Mouse (Mus musculus) forebrain, embryonic 16.5 days (tissue): ENCODE measurements around the gene Asz1. TPM values are rescaled to one million over a fixed set of nuclear protein-coding genes. Genes with fewer than 3 reads are reported as not detected.

Source experiments
- ATAC-seq: fragments of 200-750 bp; cut with Nextera tagmentation; 2 replicates; pipeline ENCODE4 v1.8.0; 2017; ENCODE audit warnings: mild to moderate bottlenecking, moderate library complexity
- H3K27ac ChIP-seq: fragments of 300-500 bp; sonication (generic); 2 replicates; pipeline ENCODE4 v1.5.1; 2014; ENCODE audit warnings: low read length, control low read depth
- H3K27me3 ChIP-seq: fragments of 300-500 bp; sonication (generic); replicated peaks from 2 replicates; pipeline ENCODE4 v1.6.1; 2014; ENCODE audit warnings: low read length; ENCODE audit not compliant: control insufficient read depth, insufficient read depth
- H3K36me3 ChIP-seq: fragments of 300-500 bp; sonication (generic); 2 replicates; pipeline ENCODE4 v1.6.1; 2014; ENCODE audit not compliant: control insufficient read depth, insufficient read depth
- H3K4me1 ChIP-seq: fragments of 300-500 bp; sonication (generic); replicated peaks from 2 replicates; pipeline ENCODE4 v1.6.1; 2014; ENCODE audit warnings: low read length; ENCODE audit not compliant: control insufficient read depth, insufficient read depth
- H3K4me2 ChIP-seq: fragments of 300-500 bp; sonication (generic); 2 replicates; pipeline ENCODE4 v1.6.1; 2014; ENCODE audit warnings: mild to moderate bottlenecking, low read length, control low read depth
- H3K4me3 ChIP-seq: fragments of 300-500 bp; sonication (generic); replicated peaks from 2 replicates; pipeline ENCODE4 v1.5.1; 2014; ENCODE audit warnings: mild to moderate bottlenecking, low read length, control low read depth
- H3K9ac ChIP-seq: fragments of 300-500 bp; sonication (generic); replicated peaks from 2 replicates; pipeline ENCODE4 v1.6.1; 2014; ENCODE audit warnings: low read depth, low read length, control low read depth
- H3K9me3 ChIP-seq: fragments of 300-500 bp; sonication (generic); 2 replicates; pipeline ENCODE4 v1.6.1; 2016; ENCODE audit warnings: low read length; ENCODE audit not compliant: control insufficient read depth
- WGBS: fragments of 180-500 bp; shearing (Covaris S2); extraction: QIAGEN DNeasy Blood & Tissue Kit; methylation state at CpG from one replicate; pipeline ENCODE4 v1.1.7; 2014; 5-methylcytosine and 5-hydroxymethylcytosine counted together
- polyA plus RNA-seq: library from polyadenylated mRNA; unstranded; fragments of >200 nt; fragmentation: Nextera tagmentation; extraction: Ambion mirVana; gene quantifications from 2 replicates; pipeline ENCODE4 v1.2.1, GENCODE M21; 2015

Gene Asz1
- not detected in 2 replicates for polyA plus RNA-seq

DNA sequence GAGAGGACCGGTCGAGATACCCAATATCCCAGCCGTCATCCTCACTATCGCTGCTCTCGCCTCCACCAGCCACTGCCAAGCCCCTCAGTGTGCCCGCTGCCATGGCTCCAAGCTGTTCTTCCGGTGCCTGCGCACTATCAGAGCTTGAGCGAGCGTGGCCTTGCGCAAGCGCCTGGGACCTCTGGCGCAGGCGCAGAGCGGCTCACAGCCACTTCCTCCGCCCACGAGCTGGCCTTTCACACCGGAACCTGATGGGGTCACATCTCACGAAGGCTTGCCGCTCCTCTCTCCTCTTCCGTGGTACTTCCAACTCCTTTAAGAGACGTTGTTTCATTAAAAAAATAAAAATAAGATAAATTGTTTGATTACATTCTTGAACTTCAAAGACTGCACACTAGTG, at the start of gene Asz1:
Gene Asz1, minus strand, starts transcription at position 128 of the 400 bp plus-strand sequence.
- no peak for ATAC-seq
- no peak within 1 kb of the TSS for H3K9ac ChIP-seq
- H3K9me3 ChIP-seq = no peaks in the 10 kb centered on the region
- H3K27me3 ChIP-seq = no peaks in the 10 kb centered on the region
- WGBS = 94% methylated on average over 22 of the region's 22 CpGs
- no peaks in the 10 kb centered on the region for H3K36me3 ChIP-seq
- H3K27ac ChIP-seq = no peak within 1 kb of the TSS
- H3K4me1 ChIP-seq = no peaks in the 10 kb centered on the region
- H3K4me3 ChIP-seq = no peak within 1 kb of the TSS
- H3K4me2 ChIP-seq = no peak within 1 kb of the TSS

DNA sequence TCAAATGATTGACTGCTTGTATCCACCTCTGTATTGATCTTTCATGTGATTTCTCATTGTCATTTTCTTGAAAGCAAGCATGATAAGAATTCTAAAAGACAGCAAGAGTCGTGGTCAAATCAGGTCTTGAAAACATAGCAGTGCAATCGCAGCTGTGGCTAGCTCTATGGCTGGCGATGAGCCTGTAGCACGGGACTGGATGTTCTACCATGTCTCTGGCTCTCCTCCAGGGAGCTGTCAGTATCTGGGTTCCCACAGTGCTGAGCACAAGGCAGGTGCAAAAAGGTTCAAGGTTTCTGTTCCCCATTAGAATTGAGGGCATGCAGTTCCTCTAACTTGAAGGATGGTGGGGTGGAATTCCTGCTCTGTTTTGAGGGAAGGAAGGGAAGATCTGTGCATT, 44.2 kb upstream of the Asz1 start:
- Histone ChIP-seq H3K27me3 (no peaks in the 10 kb centered on the region), H3K4me2 (no peak overlapping the region), H3K9ac (no peak overlapping the region), H3K4me3 (no peak overlapping the region), H3K27ac (no peak overlapping the region), H3K36me3 (no peaks in the 10 kb centered on the region), H3K9me3 (no peaks in the 10 kb centered on the region), H3K4me1 (no peaks in the 10 kb centered on the region)
- no peak for ATAC-seq
- WGBS = 76% methylated on average over 4 of the region's 4 CpGs

DNA sequence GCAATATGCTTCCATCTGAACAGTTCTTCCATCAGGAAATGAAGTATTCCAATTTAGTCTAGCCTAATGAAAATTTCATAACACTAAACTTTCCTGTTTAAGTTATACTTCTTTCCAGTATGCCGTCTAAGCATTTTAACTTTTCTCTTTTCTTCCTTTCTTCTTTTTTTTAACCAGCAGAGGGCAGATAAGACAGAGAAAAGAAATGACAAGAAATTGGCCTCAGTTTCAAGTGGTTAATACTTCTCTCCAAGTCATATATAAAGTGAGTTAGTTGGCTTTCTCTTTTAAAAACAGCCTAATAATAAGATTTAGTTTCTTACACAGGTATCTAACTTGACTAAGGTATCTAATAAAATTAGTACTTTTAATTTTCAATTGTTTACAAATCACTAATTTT, 26.4 kb upstream of the Asz1 start:
- Histone ChIP-seq H3K9me3 (no peaks in the 10 kb centered on the region), H3K36me3 (no peaks in the 10 kb centered on the region), H3K4me3 (no peak overlapping the region), H3K4me2 (no peak overlapping the region), H3K4me1 (no peaks in the 10 kb centered on the region), H3K27ac (no peak overlapping the region), H3K9ac (no peak overlapping the region), H3K27me3 (no peaks in the 10 kb centered on the region)
- WGBS = 56% methylated on average over 1 of the region's 1 CpGs
- no peak for ATAC-seq

DNA sequence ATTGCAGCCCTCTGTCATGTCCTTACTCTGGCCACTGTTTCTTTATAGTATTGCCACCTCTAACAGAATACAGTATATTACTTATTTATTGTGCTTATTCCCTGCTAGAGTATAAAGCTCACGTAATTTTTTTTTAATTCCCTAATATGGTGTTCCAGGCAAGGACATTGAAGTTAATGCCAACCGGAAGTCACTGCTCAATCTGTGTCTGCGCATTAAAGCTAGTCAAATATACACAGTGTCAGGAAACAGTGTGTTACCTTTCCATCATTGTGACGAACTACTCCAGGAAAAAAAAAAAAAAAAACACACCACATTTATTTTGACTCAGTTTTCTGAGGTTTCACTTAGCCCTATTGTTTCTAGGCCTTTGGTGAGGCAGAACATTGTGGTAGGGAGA, 19.2 kb upstream of the Asz1 start:
- no peak overlapping the region for H3K4me2 ChIP-seq
- H3K9me3 ChIP-seq = no peaks in the 10 kb centered on the region
- no peak for ATAC-seq
- H3K27me3 ChIP-seq = no peaks in the 10 kb centered on the region
- H3K4me3 ChIP-seq = no peak overlapping the region
- no peaks in the 10 kb centered on the region for H3K36me3 ChIP-seq
- H3K4me1 ChIP-seq = no peaks in the 10 kb centered on the region
- no peak overlapping the region for H3K9ac ChIP-seq
- whole genome bisulfite sequencing = 90% methylated on average over 4 of the region's 4 CpGs
- H3K27ac ChIP-seq = no peak overlapping the region

DNA sequence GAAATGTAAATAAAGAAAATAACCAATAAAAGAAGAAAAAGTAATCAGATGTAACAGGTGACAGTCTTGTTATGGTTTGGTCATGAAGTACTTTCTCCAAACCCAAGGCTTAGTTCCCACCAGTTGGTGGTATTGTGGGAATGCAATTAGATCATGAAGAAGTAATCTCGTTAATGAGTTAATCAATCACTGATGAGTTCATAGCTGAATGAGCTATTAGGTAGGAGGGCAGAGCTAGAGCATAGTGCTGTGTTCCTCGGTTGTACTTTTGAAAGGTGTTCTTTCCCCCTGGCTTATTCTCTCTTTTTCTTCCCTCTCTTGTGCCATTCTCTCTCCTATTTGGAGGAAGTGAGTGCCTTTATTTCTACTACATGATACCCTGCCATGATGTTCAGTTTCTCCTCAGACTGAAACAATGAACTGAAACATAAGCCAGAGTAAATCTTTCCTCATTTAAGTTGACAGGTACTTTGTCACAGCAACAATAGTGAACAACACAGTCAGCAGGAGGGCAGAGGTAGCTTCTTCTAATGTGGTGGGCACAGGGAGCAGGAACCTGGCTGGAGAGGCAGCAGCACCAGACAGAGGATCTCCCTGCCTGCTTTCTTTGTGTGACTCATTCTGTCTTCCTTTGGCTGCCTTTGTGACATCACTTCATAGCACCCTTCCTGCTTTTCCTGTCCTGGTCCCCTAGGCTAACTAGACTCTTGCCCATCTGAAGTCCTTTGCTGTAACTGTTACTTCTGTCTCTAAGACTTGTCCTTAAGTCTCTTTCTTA, 18.5 kb upstream of the Asz1 start:
- 38% methylated on average over 2 of the region's 2 CpGs for WGBS
- ATAC-seq = no peak
- Histone ChIP-seq H3K27me3 (no peaks in the 10 kb centered on the region), H3K9me3 (no peaks in the 10 kb centered on the region), H3K4me3 (no peak overlapping the region), H3K36me3 (no peaks in the 10 kb centered on the region), H3K9ac (no peak overlapping the region), H3K27ac (no peak overlapping the region), H3K4me2 (no peak overlapping the region), H3K4me1 (no peaks in the 10 kb centered on the region)

DNA sequence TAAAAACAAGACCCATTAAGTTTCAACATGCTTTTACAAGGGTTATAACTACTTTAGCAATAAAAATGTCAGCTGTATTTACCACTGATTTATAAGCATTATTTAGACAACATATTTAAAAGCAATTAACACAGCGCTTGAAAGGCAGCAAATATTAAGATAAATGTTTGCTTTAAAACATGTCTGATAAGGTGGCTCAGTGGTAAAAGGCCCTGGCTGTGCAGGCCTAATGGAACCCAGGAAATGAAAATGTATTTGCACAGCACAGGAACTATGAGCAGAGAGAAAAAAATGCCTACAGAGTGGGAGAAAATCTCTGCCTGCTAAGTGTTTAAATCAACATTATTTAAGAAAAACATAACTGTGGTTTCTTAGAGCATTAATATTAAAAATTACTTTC, 12.0 kb downstream of the Asz1 start:
- Histone ChIP-seq H3K27ac (no peak overlapping the region), H3K9me3 (no peaks in the 10 kb centered on the region), H3K27me3 (no peaks in the 10 kb centered on the region), H3K36me3 (no peaks in the 10 kb centered on the region), H3K4me3 (no peak overlapping the region), H3K4me1 (no peaks in the 10 kb centered on the region), H3K9ac (no peak overlapping the region), H3K4me2 (no peak overlapping the region)
- ATAC-seq = no peak
- 90% methylated on average over 1 of the region's 1 CpGs for WGBS

DNA sequence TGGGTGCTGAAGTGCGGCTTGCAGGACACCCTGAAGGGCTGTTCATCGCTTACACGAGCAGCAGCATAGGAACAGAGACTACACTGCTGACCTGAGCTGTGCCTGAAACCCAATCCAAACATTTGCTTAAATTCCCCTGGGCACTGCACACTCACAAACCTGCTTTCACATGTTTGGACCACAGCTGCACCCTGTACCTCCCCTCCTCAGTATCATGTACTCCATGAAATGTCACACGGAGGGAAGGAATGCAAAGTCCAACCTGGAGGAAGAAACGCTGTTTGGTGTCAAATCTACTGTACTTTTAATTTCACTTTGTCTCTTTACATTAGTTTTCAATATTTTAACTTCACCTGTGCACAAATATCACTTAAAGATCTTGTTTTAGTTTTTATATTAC, 19.8 kb downstream of the Asz1 start:
- H3K4me1 ChIP-seq = no peaks in the 10 kb centered on the region
- H3K27ac ChIP-seq = no peak overlapping the region
- 83% methylated on average over 5 of the region's 5 CpGs for WGBS
- no peak for ATAC-seq
- no peaks in the 10 kb centered on the region for H3K36me3 ChIP-seq
- no peaks in the 10 kb centered on the region for H3K27me3 ChIP-seq
- H3K9ac ChIP-seq = no peak overlapping the region
- no peaks in the 10 kb centered on the region for H3K9me3 ChIP-seq
- H3K4me3 ChIP-seq = no peak overlapping the region
- no peak overlapping the region for H3K4me2 ChIP-seq

DNA sequence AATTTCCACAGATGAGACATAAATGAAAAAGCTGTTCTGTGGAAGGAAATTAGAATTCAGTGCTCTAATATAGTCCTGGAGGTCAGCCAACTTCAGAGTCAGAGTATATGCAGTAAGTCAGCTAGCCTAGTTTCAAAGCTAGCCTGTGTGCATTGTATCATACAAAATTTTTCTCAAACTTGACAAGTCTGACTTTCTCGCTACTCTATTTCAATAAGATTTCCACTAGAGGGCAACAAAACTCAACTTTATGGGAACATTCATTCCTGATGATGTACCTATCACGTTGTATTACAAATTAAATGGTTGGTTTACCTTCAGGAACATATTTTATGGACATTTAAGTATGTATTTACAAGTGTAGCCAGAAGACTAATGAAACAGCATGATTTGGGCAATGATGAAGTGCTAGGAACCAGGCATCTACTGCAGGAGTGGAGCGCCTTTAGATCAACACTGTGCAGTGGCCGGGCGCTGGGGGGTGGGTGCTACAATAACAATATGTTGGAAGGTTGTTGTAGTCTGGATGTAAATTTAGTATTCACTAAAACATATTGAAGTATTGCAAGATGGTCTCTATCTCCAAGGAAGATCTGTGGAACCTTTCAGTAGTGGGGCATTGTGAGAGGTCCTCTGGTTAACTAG, 21.6 kb downstream of the Asz1 start:
- WGBS = 62% methylated on average over 5 of the region's 5 CpGs
- peak; percentile 62; the same call in 1 of the 2 replicates for ATAC-seq
- Histone ChIP-seq H3K27ac (no peak overlapping the region), H3K4me1 (no peaks in the 10 kb centered on the region), H3K4me3 (no peak overlapping the region), H3K9me3 (no peaks in the 10 kb centered on the region), H3K4me2 (no peak overlapping the region), H3K36me3 (no peaks in the 10 kb centered on the region), H3K27me3 (no peaks in the 10 kb centered on the region), H3K9ac (no peak overlapping the region)

DNA sequence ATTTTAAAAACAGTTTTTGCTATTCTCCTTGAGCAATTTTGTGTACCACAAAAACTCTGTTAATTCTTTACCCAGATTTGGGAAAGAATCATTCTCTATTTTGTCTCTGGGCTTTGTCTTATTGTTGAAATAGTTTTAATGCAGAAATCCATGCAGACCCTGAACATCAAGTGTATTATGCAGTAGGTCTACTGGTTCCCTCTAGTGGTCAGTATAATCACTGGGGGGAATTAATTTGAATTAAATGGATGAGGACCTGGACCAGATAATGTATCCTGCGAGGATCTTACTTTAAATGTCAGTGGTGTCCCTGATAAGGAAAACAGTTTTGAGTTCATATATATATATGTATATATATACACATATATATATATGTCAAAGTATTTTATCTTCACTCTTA, 30.2 kb downstream of the Asz1 start:
- H3K27me3 ChIP-seq = no peaks in the 10 kb centered on the region
- no peak overlapping the region for H3K27ac ChIP-seq
- H3K9ac ChIP-seq = no peak overlapping the region
- H3K4me3 ChIP-seq = no peak overlapping the region
- H3K4me1 ChIP-seq = no peaks in the 10 kb centered on the region
- no peaks in the 10 kb centered on the region for H3K9me3 ChIP-seq
- ATAC-seq = 0 out of 2 replicates have a peak, but pooled peaks have one; percentile 50
- H3K36me3 ChIP-seq = no peaks in the 10 kb centered on the region
- 29% methylated on average over 1 of the region's 1 CpGs for WGBS
- H3K4me2 ChIP-seq = no peak overlapping the region
